Mouse (Mus musculus): ENCODE results near the gene Mcub. TPM values are rescaled to one million over a fixed set of nuclear protein-coding genes. Genes with fewer than 3 reads are reported as not detected.
A peak's percentile ranks its signal among the peaks of the same experiment; 100 is the strongest.

The Mcub gene
- 3.0 and 3.8 TPM in 2 replicates for polyA plus RNA-seq (2012; rRNA removed)

- TF ChIP-seq POLR2A (IDR thresholded peaks at IDR 0.05; ENCODE audit: borderline replicate concordance, extremely low read depth, insufficient read depth, insufficient read length, poor library complexity, severe bottlenecking) = no peak
- DNase-seq (ENCODE audit: low read depth) = peak; percentile 55
Observed at GRCm38 (mm10) chr3:129969432-129970395, at the start of gene Mcub. Mcub (minus strand) TSS chr3:129970206.

GRCm38 (mm10) chr3:130012943-130013342, 42.9 kb upstream of the Mcub start:
- DNase-seq (ENCODE audit: low read depth) = no peak
- TF ChIP-seq POLR2A (IDR thresholded peaks at IDR 0.05; ENCODE audit: borderline replicate concordance, extremely low read depth, insufficient read depth, insufficient read length, poor library complexity, severe bottlenecking) (no peak), CTCF (IDR thresholded peaks at IDR 0.05; ENCODE audit: borderline replicate concordance, extremely low read depth, insufficient read depth, insufficient read length) (no peak)

GRCm38 (mm10) chr3:130011236-130011635, 41.2 kb upstream of the Mcub start:
- no peak for DNase-seq (ENCODE audit: low read depth)
- TF ChIP-seq CTCF (IDR thresholded peaks at IDR 0.05; ENCODE audit: borderline replicate concordance, extremely low read depth, insufficient read depth, insufficient read length) (no peak), POLR2A (IDR thresholded peaks at IDR 0.05; ENCODE audit: borderline replicate concordance, extremely low read depth, insufficient read depth, insufficient read length, poor library complexity, severe bottlenecking) (no peak)

- no peak for TF ChIP-seq POLR2A (IDR thresholded peaks at IDR 0.05; ENCODE audit: borderline replicate concordance, extremely low read depth, insufficient read depth, insufficient read length, poor library complexity, severe bottlenecking)
- no peak for DNase-seq (ENCODE audit: low read depth)
Observed at GRCm38 (mm10) chr3:130006141-130006540, 36.1 kb upstream of the Mcub start.

GRCm38 (mm10) chr3:130000926-130001325, 30.9 kb upstream of the Mcub start:
- TF ChIP-seq POLR2A (IDR thresholded peaks at IDR 0.05; ENCODE audit: borderline replicate concordance, extremely low read depth, insufficient read depth, insufficient read length, poor library complexity, severe bottlenecking) = no peak
- TF ChIP-seq CTCF (IDR thresholded peaks at IDR 0.05; ENCODE audit: borderline replicate concordance, extremely low read depth, insufficient read depth, insufficient read length) = no peak
- DNase-seq (ENCODE audit: low read depth) = no peak

- TF ChIP-seq POLR2A (IDR thresholded peaks at IDR 0.05; ENCODE audit: borderline replicate concordance, extremely low read depth, insufficient read depth, insufficient read length, poor library complexity, severe bottlenecking) (no peak), CTCF (IDR thresholded peaks at IDR 0.05; ENCODE audit: borderline replicate concordance, extremely low read depth, insufficient read depth, insufficient read length) (no peak)
- no peak for DNase-seq (ENCODE audit: low read depth)
Observed at GRCm38 (mm10) chr3:129998526-129998925, 28.5 kb upstream of the Mcub start.

- TF ChIP-seq CTCF (IDR thresholded peaks at IDR 0.05; ENCODE audit: borderline replicate concordance, extremely low read depth, insufficient read depth, insufficient read length) (no peak), POLR2A (IDR thresholded peaks at IDR 0.05; ENCODE audit: borderline replicate concordance, extremely low read depth, insufficient read depth, insufficient read length, poor library complexity, severe bottlenecking) (no peak)
- DNase-seq (ENCODE audit: low read depth) = no peak
Observed at GRCm38 (mm10) chr3:129998001-129998400, 28.0 kb upstream of the Mcub start.

GRCm38 (mm10) chr3:129997324-129997723, 27.3 kb upstream of the Mcub start:
- DNase-seq (ENCODE audit: low read depth) = no peak
- TF ChIP-seq POLR2A (IDR thresholded peaks at IDR 0.05; ENCODE audit: borderline replicate concordance, extremely low read depth, insufficient read depth, insufficient read length, poor library complexity, severe bottlenecking) (no peak), CTCF (IDR thresholded peaks at IDR 0.05; ENCODE audit: borderline replicate concordance, extremely low read depth, insufficient read depth, insufficient read length) (no peak)

- TF ChIP-seq POLR2A (IDR thresholded peaks at IDR 0.05; ENCODE audit: borderline replicate concordance, extremely low read depth, insufficient read depth, insufficient read length, poor library complexity, severe bottlenecking) = no peak
- TF ChIP-seq CTCF (IDR thresholded peaks at IDR 0.05; ENCODE audit: borderline replicate concordance, extremely low read depth, insufficient read depth, insufficient read length) = no peak
- DNase-seq (ENCODE audit: low read depth) = no peak
Observed at GRCm38 (mm10) chr3:129987297-129987696, 17.3 kb upstream of the Mcub start.

GRCm38 (mm10) chr3:129985335-129985734, 15.3 kb upstream of the Mcub start:
- no peak for DNase-seq (ENCODE audit: low read depth)
- no peak for TF ChIP-seq POLR2A (IDR thresholded peaks at IDR 0.05; ENCODE audit: borderline replicate concordance, extremely low read depth, insufficient read depth, insufficient read length, poor library complexity, severe bottlenecking)
- no peak for TF ChIP-seq CTCF (IDR thresholded peaks at IDR 0.05; ENCODE audit: borderline replicate concordance, extremely low read depth, insufficient read depth, insufficient read length)

- no peak for TF ChIP-seq POLR2A (IDR thresholded peaks at IDR 0.05; ENCODE audit: borderline replicate concordance, extremely low read depth, insufficient read depth, insufficient read length, poor library complexity, severe bottlenecking)
- TF ChIP-seq CTCF (IDR thresholded peaks at IDR 0.05; ENCODE audit: borderline replicate concordance, extremely low read depth, insufficient read depth, insufficient read length) = no peak
- no peak for DNase-seq (ENCODE audit: low read depth)
Observed at GRCm38 (mm10) chr3:129984797-129985196, 14.8 kb upstream of the Mcub start.

- no peak for TF ChIP-seq POLR2A (IDR thresholded peaks at IDR 0.05; ENCODE audit: borderline replicate concordance, extremely low read depth, insufficient read depth, insufficient read length, poor library complexity, severe bottlenecking)
- TF ChIP-seq CTCF (IDR thresholded peaks at IDR 0.05; ENCODE audit: borderline replicate concordance, extremely low read depth, insufficient read depth, insufficient read length) = no peak
- peak; percentile 22 for DNase-seq (ENCODE audit: low read depth)
Observed at GRCm38 (mm10) chr3:129982271-129982670, 12.3 kb upstream of the Mcub start.
